Mouse (Mus musculus): ENCODE data around the gene Adipor1. TPM values are rescaled to one million over a fixed set of nuclear protein-coding genes. Genes with fewer than 3 reads are reported as not detected.

Gene Adipor1
- total RNA-seq, 4 experiments from 2014 or later = 196 to 235 (median 208) TPM

Other genes with a start within 250 kb of the Adipor1 start
- 1 to 10 TPM in 3 of 4 experiments, under 1 TPM in 1; 0.24 to 2.7 (median 1.3) TPM for gene Chil1, start 233.2 kb upstream of the Adipor1 start, total RNA-seq (2022)
- gene Mybph, start 221.9 kb upstream of the Adipor1 start, total RNA-seq (2022) = 100 to 1,000 TPM; 239 to 486 (median 316) TPM
- gene Adora1, start 179.9 kb upstream of the Adipor1 start, total RNA-seq (2022) = under 1 TPM; 0.19 to 0.97 (median 0.69) TPM
- gene Myog, start 125.4 kb upstream of the Adipor1 start, total RNA-seq (2022) = 10 to 100 TPM in 3 of 4 experiments, 1 to 10 TPM in 1; 7.6 to 16.5 (median 15.4) TPM
- gene Ppfia4, start 82.5 kb upstream of the Adipor1 start, total RNA-seq (2022) = under 1 TPM; 0.21 to 0.65 (median 0.55) TPM
- 10 to 100 TPM in 3 of 4 experiments, 1 to 10 TPM in 1; 8.5 to 13.5 (median 11.1) TPM for gene Tmem183a, start 53.4 kb upstream of the Adipor1 start, total RNA-seq (2022)
- gene 4933406M09Rik, start 29.4 kb upstream of the Adipor1 start, total RNA-seq (2022) = not detected
- gene Cyb5r1, start 9.8 kb upstream of the Adipor1 start, total RNA-seq (2022) = 10 to 100 TPM; 79.7 to 98.2 (median 83.9) TPM
- gene Klhl12, start 40.2 kb downstream of the Adipor1 start, total RNA-seq (2022) = 10 to 100 TPM; 19.0 to 22.2 (median 19.5) TPM
- gene Rabif, start 79.3 kb downstream of the Adipor1 start, total RNA-seq (2022) = 1 to 10 TPM; 4.3 to 6.8 (median 5.6) TPM
- not detected for gene Mgat4e, start 134.3 kb downstream of the Adipor1 start, total RNA-seq (2022)
- gene Kdm5b, start 144.8 kb downstream of the Adipor1 start, total RNA-seq (2022) = 1 to 10 TPM; 8.4 to 9.8 (median 9.5) TPM
- under 1 TPM in 1 of 4 experiments, not detected in 3; 0.02 TPM for gene Syt2, start 231.3 kb downstream of the Adipor1 start, total RNA-seq (2022)

Data from gastrocnemius, adult 8-10 months (tissue).